Mouse (Mus musculus): ENCODE data around the gene Hist1h2ab. TPM values are rescaled to one million over a fixed set of nuclear protein-coding genes. Genes with fewer than 3 reads are reported as not detected.
"Not testable (repeated sequence)": the region's sequence is repeated elsewhere in the genome, so short reads cannot be mapped to it uniquely, and the experiment has no call there.

The Hist1h2ab gene
- 30.3 and 45.7 TPM in 2 replicates for polyA plus RNA-seq (2012)

DNA sequence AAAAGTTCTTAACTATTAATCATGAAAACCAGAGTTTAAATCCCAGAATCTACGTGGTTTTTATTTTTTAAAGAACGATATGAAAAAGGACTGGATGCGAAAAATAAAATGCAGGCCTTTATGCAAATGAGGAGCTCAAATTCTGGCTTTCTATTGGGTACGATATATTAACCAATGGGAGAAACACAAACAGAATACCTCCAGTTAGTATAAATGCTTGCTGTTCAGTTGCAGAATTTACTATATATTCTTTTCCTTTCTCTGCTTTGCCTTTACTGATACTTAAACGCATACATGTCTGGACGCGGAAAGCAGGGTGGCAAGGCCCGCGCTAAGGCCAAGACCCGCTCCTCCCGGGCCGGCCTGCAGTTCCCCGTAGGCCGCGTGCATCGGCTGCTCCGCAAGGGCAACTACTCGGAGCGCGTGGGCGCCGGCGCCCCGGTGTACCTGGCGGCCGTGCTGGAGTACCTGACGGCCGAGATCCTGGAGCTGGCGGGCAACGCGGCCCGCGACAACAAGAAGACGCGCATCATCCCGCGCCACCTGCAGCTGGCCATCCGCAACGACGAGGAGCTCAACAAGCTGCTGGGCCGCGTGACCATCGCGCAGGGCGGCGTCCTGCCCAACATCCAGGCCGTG, at the start of gene Hist1h2ab:
TSS of gene Hist1h2ab (plus strand) at position 288 of the 639 bp plus-strand sequence.
- TF ChIP-seq GATA1 (IDR thresholded peaks at IDR 0.05; ENCODE audit: low read length), result not testable (repeated sequence)

DNA sequence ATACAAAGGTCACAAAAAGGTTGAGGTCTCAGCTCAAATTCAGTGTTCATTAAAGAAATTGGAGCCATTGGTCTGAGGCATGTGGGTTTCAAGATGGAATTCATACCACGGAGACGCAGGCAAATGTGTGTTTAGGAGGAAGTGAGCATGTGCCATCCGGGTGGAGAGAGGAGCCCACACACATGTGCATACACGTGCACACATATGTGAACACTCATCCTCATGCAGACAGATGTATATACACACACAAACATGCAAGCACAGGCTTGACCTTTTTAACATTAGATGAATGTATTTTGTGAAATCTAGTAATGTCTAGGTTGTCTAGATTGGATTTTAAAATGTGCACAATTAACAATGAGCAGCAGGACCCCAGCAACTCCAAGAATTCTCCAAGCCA, 48.7 kb upstream of the Hist1h2ab start:
- TF ChIP-seq GATA1 (IDR thresholded peaks at IDR 0.05; ENCODE audit: low read length), result no peak

DNA sequence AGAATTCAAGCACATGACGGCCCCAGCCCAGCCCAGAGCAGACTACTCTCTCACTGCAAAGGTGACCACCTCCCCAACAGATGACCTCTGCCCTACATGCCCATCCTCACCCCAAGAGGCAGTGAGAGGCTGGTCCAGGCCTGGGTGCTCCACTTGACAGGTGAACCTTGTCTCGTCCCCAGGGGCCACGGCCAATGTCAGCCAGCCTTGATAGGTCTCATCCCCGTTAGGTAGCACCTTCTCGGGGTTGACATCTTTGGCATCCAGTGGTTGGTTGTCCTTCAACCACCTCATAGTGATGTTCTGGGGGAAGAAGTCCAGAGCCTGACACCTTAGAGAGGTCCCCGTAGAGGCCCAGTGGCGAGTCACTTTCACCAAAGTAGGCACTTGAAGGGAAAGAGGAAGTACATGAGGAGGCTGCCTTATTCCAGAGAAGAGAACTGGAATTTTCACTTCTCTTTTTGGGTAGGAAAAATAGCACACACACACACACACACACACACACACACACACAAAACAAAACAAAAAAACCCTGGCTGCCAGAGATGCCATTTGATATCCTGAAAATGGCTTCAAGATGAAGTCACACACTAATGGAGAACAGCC, 45.1 kb upstream of the Hist1h2ab start:
- no peak for TF ChIP-seq GATA1 (IDR thresholded peaks at IDR 0.05; ENCODE audit: low read length)

DNA sequence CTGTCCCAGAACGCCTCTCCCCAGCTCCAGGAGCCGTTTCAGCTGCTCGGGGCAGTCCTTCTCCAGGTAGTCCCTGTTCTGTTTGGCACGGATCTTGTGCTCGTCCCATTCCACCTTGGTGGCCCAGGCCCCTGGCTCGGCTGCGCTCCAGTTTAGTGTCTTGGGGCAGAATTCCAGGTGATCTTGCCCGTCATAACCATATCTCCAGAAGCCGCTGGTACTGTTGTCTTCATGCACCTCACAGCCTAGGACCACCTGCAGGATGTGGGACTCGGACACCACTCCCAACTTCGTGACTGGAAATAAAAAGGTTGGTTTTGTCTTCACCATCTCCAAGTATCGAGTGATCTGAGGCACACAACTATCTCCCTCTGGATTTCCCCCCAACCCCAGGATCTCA, 44.2 kb upstream of the Hist1h2ab start:
- TF ChIP-seq GATA1 (IDR thresholded peaks at IDR 0.05; ENCODE audit: low read length), result no peak

DNA sequence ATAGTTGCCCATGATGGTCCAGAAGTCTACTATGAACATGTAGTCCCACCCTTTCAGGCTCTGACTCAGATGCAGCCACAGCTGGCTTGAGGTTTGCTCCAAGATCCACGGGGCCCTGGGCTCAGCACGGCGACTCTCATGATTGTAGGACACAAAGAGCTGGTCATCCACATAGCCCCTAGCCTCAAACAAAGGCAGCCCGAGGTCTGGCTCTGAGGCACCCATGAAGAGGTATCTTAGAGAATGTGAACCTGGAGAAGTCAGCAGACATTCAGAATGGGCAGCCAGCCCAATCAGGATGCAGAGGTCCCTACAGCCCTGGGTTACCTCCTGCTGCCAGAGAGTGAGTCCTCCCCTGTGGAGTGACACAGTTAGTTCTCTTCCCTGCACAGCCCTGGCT, 42.9 kb upstream of the Hist1h2ab start:
- TF ChIP-seq GATA1 (IDR thresholded peaks at IDR 0.05; ENCODE audit: low read length), result no peak

DNA sequence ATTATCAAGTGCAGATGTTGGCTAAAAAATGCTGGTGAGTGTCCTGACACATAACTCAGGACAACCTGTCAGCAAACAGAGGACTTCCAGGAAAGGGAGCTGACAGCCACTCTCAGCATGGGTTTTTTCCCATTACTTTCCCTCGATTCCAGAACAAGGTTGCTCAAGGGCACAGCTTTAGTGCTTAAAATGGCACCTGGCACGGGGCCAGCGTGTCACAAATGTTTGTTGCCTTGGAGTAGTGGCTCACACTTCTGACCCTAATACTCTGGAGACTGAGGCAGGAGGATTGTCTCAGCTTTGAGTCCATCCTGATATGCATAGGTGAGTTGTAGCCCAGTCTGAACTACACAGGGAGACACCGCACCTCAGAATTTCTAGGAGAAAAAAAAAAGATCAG, 42.3 kb upstream of the Hist1h2ab start:
- no peak for TF ChIP-seq GATA1 (IDR thresholded peaks at IDR 0.05; ENCODE audit: low read length)

DNA sequence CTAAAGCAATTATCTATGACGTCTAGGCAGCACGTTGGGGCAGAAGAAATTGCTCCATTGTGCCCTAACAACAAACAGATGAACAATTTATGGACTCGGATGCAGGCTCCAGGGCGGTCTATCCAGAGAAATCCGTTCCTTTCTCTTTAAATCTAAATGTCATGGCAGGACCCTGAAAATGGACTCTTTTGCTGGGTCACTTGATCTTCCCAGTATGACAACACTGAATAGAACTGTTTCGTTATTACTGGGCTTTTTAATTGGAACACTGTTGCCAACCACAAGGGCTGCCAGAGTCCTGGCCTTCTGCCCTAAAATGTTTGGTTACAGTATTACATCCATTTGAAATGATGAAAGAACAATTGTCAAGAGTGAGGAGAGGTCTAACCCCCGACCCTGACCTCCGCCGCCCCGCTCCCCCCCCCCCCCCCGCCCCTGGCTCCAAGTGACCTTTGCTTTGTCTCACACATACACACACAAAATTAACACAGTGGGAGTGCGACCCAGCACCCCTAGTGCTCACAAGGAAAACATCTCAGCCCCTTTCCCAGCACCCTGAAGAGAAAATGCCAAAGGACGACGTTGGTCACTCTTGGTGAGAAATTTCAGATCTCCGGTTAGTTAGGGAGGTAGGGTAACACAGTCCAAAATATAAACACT, 41.1 kb upstream of the Hist1h2ab start:
- TF ChIP-seq GATA1 (IDR thresholded peaks at IDR 0.05; ENCODE audit: low read length), result no peak

DNA sequence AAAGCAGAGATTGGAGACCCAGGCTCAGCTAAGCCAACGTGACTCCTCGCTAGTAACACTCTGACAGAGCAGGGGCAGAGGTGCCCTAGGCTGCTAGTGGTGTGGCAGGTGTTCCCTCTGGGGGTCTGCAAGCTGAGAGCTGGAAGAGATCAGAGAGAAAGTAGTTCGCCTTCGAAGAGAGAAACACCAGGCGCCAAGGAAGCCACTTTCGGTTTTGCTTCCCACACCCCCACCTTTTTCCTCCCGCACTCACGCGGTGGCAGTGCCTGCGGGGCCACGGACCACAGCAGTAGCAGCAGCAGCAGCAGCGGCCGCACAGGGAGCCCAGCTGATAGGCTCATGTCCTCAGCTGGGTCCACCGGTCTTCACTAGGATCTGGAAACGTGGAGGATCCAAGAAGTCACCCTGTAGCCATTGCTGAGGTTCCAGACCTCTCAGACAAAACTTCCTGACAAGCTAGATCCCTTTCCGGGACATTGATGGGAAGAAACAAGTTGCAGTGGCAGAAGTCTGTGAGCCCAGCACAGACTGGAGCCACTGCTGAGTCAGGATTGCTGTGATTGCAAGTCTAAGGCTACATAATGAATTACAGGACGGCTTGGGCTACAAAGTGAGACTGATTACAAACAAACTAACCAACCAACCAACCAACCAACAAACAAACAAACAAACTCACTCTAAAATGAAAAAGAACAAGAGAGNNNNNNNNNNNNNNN, 40.4 kb upstream of the Hist1h2ab start, which contains the start of gene Hfe:
TSS of gene Hfe (minus strand) at position 481 of the 716 bp plus-strand sequence.
- TF ChIP-seq GATA1 (IDR thresholded peaks at IDR 0.05; ENCODE audit: low read length), result no peak

DNA sequence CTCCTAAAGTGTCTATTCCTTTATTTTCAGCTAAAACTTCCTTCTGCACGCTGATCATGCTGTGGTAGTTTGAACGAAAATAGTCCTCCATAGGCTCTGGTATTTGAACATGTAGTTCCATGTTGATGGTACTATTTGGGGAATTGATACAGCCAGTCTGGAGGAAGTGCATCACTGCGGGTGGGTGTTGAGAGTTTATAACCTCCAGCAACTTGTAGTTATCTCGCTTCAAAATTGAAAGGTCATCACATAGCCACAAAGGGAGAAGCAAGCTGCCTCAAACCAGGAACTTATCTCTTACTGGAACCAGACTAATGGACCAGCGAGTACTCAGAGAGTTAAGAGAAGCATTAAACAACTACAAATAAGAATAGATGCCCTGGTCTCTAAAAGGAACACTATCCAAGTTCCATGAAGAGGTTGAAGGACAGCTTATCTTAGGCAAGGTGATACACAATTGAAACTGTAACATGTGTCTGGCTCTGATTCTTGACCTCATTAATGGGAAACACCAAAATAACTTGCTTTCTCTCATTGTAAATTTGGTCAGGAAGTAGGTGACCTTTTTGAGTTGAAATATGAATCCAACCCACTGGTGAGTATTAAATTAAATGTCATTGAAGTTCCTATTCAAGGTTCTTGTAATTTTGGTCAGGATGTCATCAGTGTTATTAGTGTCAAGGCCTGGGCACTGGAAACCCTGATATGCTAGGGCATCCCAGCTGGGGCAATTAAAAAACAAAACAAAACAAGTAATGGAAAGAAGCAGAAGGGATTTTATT, 34.5 kb upstream of the Hist1h2ab start:
- no peak for TF ChIP-seq GATA1 (IDR thresholded peaks at IDR 0.05; ENCODE audit: low read length)

DNA sequence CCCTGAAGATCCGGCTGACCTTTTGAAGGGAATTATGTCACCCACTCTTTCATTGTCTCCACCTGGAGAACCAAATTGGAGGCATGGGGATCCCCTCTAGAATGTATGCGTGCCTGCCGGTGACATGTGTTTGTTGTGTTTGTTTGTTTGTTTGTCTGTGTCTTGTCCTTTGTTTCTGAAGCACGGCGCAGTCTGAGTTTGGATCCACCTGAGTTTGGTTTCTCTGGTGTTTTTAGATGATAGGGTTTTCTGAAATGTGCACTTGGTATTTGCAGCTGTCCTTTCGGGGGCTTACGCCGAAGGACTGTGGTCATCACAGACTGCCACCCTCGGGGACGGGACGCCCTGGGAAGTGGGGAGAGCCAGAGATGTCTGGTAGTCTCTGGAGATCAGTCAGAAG, 33.8 kb upstream of the Hist1h2ab start:
- no peak for TF ChIP-seq GATA1 (IDR thresholded peaks at IDR 0.05; ENCODE audit: low read length)

DNA sequence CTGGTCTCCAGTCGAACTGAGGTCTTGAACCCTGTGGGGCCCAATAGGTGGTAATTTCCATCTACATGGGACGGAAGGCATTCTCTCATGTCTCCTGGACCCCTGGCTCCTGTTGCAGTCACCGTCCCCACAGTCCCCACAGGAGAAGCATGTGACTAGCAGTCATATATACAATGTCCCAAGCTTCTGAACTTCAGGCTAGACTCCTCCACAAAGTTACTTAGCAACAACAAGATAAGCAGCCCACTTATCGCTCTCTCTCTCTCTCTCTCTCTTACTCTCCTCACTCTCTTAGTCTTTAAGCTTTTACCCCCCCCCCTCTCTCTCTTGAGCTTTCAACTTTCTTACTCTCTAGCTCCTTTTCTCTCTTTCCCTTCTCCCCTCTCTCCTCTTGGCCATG, 26.7 kb upstream of the Hist1h2ab start:
- no peak for TF ChIP-seq GATA1 (IDR thresholded peaks at IDR 0.05; ENCODE audit: low read length)

DNA sequence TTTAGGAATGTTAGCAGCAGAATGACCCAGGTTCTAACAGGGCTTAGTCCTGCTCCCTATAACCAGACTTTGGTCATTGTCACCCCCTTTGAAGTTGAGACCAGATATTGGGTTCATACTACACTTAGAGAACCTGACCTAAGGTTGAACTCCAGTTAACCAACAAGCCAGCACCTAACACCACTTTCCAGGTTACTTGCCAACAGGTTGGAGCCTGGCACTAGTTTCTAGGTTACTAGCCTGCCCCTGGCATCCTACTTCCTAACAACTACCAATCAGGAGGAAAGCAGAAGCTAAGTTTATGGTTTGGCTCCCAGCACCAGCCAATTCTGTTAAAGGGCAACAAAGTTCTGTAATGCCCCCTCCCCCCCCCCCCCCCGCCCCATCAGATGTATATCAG, 25.7 kb upstream of the Hist1h2ab start:
- no peak for TF ChIP-seq GATA1 (IDR thresholded peaks at IDR 0.05; ENCODE audit: low read length)

DNA sequence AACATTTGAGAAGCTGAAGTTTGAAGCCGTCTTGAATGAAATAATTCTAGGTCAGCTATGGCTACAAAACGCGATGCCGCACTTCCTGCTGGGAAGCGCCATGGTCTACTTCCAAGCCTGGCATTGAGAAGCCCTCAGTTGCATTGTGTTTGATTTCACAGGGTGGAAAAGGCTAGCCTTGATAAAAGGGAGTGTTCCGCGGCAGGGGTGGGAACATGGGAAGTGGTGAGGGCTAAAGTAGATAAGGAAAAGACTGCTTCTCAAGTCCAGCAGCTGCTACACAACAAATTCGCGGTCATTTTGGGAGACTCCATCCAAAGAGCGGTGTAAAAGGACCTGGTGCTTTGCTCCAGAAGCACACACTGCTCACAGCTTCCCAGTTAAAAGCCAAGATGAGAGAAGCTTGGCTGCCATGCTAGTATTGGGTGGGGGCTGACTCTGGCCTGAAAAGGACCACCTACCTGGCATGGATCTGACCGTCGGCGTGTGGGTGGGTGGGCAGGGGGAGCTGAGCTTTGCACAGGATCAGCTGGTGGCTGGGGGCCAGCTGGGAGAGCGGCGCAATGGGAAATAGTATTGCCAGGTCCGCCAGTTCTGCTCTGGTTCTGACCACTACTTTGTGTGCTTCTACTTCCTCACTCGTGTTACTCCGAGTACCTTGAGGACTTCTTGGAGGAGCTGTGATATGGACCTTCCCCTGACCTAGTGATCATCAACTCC, 22.3 kb upstream of the Hist1h2ab start:
- no peak for TF ChIP-seq GATA1 (IDR thresholded peaks at IDR 0.05; ENCODE audit: low read length)

DNA sequence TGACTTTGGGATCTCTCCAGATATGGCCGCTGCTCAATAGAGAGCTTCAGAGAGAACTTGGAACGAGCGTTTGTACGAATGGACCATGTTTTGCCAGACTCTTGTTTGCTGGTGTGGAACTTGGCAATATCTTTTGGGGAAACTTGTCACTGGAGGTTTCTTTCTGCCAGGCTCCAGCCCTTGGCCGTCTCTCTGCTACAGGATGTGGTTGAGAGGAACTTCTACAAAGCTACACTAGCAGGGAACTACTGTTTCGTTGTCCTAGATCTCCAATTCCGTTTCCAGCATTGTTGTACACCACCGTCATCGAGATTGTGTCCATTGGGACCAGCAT, 21.8 kb upstream of the Hist1h2ab start:
- TF ChIP-seq GATA1 (IDR thresholded peaks at IDR 0.05; ENCODE audit: low read length), result no peak

DNA sequence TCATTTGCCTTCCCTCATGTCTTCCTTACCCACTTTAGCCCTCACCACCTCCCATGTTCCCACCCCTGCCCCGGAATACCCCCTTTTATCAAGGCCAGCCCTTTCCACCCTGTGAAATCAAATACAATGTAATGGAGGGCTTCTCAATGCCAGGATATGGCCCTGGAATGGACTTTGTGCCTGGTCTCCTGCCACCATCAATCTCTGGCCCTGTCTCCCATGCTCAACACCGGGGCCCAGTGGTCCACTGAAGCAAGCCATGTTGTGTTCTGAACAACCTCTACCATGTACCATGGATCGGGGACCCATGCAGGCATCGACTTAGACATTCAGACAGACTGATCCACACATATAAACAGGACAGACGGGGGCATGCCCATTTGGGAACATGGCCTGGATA, 21.2 kb upstream of the Hist1h2ab start:
- TF ChIP-seq GATA1 (IDR thresholded peaks at IDR 0.05; ENCODE audit: low read length), result no peak
